Mouse (Mus musculus) embryo, embryonic 10 days (tissue): ENCODE data around the gene Kcnk3.

Source experiments
- DNase-seq: peaks from one replicate; pipeline ENCODE4 v3.0.0-alpha.2; 2015; ENCODE audit warnings: low spot score

Gene Kcnk3

DNA sequence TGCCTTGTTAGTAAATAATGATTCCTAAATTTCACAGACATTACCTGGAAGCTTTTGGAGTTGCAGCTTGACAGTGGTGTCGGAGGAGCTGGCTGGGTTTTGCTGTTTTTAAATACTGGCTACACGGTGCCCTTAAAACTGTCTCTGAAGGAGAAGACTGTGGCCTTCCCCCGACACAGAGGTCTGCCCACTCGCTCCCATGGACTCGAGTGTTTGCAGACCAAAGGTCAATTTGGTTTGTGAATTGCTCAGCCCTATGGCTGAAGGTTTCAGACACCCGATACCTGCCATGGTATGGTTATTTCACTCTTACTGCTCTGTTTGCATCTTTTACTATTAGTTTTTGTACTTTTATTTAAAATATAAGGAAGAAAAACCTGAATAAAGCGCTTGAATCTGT lies 86.0 kb downstream of the Kcnk3 start:
- no peak for DNase-seq
